Mouse (Mus musculus): ENCODE data around the gene Kctd4.

The Kctd4 gene

DNA sequence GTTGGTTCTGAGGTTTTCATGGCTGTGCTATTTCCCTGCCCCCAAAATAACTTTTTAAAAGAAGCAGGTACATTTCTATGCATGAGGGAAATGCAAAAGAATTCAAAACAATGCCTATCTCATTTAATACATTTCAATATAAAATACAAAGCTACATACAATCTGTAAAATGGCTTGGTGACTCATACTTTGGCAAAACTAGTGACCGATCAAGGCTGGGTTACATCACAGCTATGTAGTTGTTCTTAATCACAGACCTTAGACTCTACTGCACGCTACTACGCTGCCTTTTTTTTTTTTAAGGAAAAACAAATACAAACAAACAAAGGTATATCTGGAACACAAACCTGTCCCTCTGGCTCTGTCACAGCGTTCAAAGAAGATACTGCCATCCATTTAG is 37.6 kb downstream of the Kctd4 start:
- DNase-seq, result no peak

- DNase-seq, result no peak
Observed at GRCm38 (mm10) chr14:75998082-75998481, 43.3 kb downstream of the Kctd4 start.

DNA sequence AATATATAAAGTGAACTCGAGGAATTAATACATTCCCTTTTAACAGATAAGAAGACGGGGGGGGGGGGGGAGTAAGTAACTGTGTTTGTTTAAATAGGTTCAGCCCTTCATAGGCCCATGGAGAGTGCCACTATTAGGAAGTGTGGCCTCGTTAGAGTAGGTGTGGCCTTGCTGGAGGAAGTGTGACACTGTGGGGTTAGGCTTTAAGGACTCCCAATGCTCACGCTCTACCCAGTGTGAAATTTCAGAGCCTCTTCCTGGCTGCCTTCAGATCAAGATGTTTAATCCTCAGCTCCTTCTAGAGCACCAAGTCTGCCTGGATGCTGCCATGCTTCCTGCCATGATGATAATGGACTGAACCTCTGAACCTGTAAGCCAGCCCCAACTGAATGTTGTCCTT is 47.0 kb downstream of the Kctd4 start:
- DNase-seq, result no peak

DNA sequence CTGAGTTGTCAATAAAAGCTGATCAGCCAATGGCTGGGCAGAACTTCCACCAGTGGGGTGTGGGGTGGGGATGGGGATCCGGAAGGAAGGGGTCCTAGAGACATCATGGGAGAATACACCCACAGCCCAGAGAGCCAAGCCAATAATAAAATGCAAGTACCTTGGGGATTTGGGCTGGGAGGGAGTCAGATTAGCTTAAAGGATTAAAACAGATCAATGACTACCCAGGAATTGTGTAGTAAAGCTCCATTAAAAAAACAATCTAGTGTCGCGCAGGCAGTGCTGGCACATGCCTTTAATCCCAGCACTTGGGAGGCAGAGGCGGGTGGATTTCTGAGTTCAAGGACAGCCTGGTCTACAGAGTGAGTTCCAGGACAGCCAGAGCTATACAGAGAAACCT is 50.2 kb downstream of the Kctd4 start:
- no peak for DNase-seq

- DNase-seq, result no peak
Observed at GRCm38 (mm10) chr14:76008174-76008573, 53.4 kb downstream of the Kctd4 start.

DNA sequence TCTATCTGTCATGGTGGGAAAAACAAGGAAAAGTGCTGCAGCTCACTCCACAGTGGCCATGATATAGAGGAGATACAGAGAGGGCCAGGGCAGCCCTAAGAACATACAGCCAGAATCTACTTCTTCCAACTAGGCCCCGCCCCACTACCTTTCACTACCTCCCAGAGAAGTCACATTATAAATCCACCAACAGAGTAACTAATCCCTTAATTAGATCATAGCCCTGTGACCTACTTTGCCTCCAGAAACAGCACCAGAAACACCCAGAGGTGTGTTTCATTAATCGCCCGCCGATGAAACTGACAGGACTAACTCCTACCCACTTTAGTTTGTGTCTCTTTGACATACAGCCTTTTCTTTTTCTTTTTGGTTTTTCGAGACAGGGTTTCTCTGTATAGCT is 54.4 kb downstream of the Kctd4 start:
- no peak for DNase-seq

- DNase-seq, result peak; percentile 94
Observed at GRCm38 (mm10) chr14:76010102-76011061, 55.6 kb downstream of the Kctd4 start, which contains the start of gene Gtf2f2. Gene Gtf2f2, minus strand, starts transcription at chr14:76010865.

- DNase-seq, result no peak
Observed at GRCm38 (mm10) chr14:76011062-76011457, 56.3 kb downstream of the Kctd4 start.

- DNase-seq, result no peak
Observed at GRCm38 (mm10) chr14:76014331-76014730, 59.5 kb downstream of the Kctd4 start.
